Mouse (Mus musculus) hindbrain, embryonic 11.5 days (tissue): ENCODE measurements at regions not wholly inside any gene's neighbourhood (a gene's known extent, or its start where the extent isn't known, plus 50 kb on each side); places are given as distances from the start of the nearest gene placed in this dataset.

Source experiments
- ATAC-seq: fragments of 200-750 bp; cut with Nextera tagmentation; 2 replicates; pipeline ENCODE4 v1.8.0; 2017; ENCODE audit warnings: mild to moderate bottlenecking, moderate TSS enrichment, moderate library complexity; ENCODE audit not compliant: low FRiP score
- DNase-seq: peaks from one replicate; pipeline ENCODE4 v3.0.0-alpha.2; 2015; ENCODE audit warnings: low spot score
- H3K27ac ChIP-seq: fragments of 300-500 bp; sonication (generic); 2 replicates; pipeline ENCODE4 v1.5.1; 2014; ENCODE audit warnings: mild to moderate bottlenecking, low read depth, low read length
- H3K27me3 ChIP-seq: fragments of 300-500 bp; sonication (generic); 2 replicates; pipeline ENCODE4 v1.6.1; 2014; ENCODE audit warnings: mild to moderate bottlenecking, low read length, moderate library complexity, mixed read lengths; ENCODE audit not compliant: control insufficient read depth, insufficient read depth
- H3K36me3 ChIP-seq: fragments of 300-500 bp; sonication (generic); 2 replicates; pipeline ENCODE4 v1.6.1; 2014; ENCODE audit warnings: mild to moderate bottlenecking, low read length, moderate library complexity, mixed read lengths; ENCODE audit not compliant: control insufficient read depth, insufficient read depth
- H3K4me1 ChIP-seq: fragments of 300-500 bp; sonication (generic); replicated peaks from 2 replicates; pipeline ENCODE4 v1.6.1; 2014; ENCODE audit warnings: low read length, mixed read lengths; ENCODE audit not compliant: control insufficient read depth, insufficient read depth
- H3K4me2 ChIP-seq: fragments of 300-500 bp; sonication (generic); replicated peaks from 2 replicates; pipeline ENCODE4 v1.6.1; 2014; ENCODE audit warnings: mild to moderate bottlenecking, low read depth, low read length
- H3K4me3 ChIP-seq: fragments of 300-500 bp; sonication (generic); 2 replicates; pipeline ENCODE4 v1.5.1; 2014; ENCODE audit warnings: low read depth, low read length
- H3K9ac ChIP-seq: fragments of 300-500 bp; sonication (generic); 2 replicates; pipeline ENCODE4 v1.6.1; 2014; ENCODE audit warnings: low read depth, low read length
- H3K9me3 ChIP-seq: fragments of 300-500 bp; sonication (generic); 2 replicates; pipeline ENCODE4 v1.6.1; 2016; ENCODE audit warnings: low read length; ENCODE audit not compliant: control insufficient read depth
- WGBS: fragments of 180-500 bp; shearing (Covaris S2); extraction: QIAGEN DNeasy Blood & Tissue Kit; methylation state at CpG from one replicate; pipeline ENCODE4 v1.1.7; 2014; 5-methylcytosine and 5-hydroxymethylcytosine counted together

GRCm38 (mm10) chr3:61605469-61605868, 239.7 kb upstream of the B430305J03Rik start:
- no peaks in the 10 kb centered on the region for H3K36me3 ChIP-seq
- no peak overlapping the region for H3K4me3 ChIP-seq
- no peak overlapping the region for H3K9ac ChIP-seq
- no peak for ATAC-seq
- H3K4me2 ChIP-seq, result no peak overlapping the region
- DNase-seq, result no peak
- no peaks in the 10 kb centered on the region for H3K4me1 ChIP-seq
- H3K27ac ChIP-seq, result no peak overlapping the region
- WGBS, result 83% methylated on average over 4 of the region's 4 CpGs
- H3K27me3 ChIP-seq, result no peaks in the 10 kb centered on the region
- no peaks in the 10 kb centered on the region for H3K9me3 ChIP-seq

- WGBS, result 91% methylated on average over 2 of the region's 2 CpGs
- no peak for ATAC-seq
- no peak for DNase-seq
- H3K36me3 ChIP-seq, result no peaks in the 10 kb centered on the region
- no peaks in the 10 kb centered on the region for H3K9me3 ChIP-seq
- H3K4me2 ChIP-seq, result no peak overlapping the region
- H3K4me1 ChIP-seq, result no peaks in the 10 kb centered on the region
- H3K9ac ChIP-seq, result no peak overlapping the region
- H3K27ac ChIP-seq, result no peak overlapping the region
- no peaks in the 10 kb centered on the region for H3K27me3 ChIP-seq
- no peak overlapping the region for H3K4me3 ChIP-seq
These were observed 237.1 kb upstream of the B430305J03Rik start for GRCm38 (mm10) chr3:61602891-61603290.

DNA sequence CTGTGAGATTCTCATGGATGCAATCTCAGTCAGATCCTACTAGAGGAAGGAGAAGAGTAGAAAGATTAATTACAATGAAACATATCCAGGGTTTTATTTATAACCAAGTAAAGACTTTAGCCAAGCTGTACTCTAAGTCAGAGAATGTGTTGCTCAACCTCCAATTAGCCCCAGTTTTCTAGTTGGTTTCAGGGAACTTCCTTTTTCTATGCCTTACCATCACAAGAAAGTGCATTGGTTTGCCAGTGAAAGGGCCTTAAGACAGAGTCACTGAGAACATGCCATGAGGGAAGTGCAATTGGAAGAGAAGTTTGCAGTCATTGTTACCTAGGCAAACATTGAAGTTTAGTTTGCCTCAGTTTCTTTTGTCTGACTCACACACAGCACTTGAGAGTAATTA, 229.8 kb upstream of the B430305J03Rik start:
- no peak overlapping the region for H3K4me2 ChIP-seq
- H3K36me3 ChIP-seq, result no peaks in the 10 kb centered on the region
- no peaks in the 10 kb centered on the region for H3K9me3 ChIP-seq
- DNase-seq (no peak), ATAC-seq (no peak)
- no peak overlapping the region for H3K9ac ChIP-seq
- no peaks in the 10 kb centered on the region for H3K27me3 ChIP-seq
- no peaks in the 10 kb centered on the region for H3K4me1 ChIP-seq
- no peak overlapping the region for H3K27ac ChIP-seq
- no peak overlapping the region for H3K4me3 ChIP-seq

DNA sequence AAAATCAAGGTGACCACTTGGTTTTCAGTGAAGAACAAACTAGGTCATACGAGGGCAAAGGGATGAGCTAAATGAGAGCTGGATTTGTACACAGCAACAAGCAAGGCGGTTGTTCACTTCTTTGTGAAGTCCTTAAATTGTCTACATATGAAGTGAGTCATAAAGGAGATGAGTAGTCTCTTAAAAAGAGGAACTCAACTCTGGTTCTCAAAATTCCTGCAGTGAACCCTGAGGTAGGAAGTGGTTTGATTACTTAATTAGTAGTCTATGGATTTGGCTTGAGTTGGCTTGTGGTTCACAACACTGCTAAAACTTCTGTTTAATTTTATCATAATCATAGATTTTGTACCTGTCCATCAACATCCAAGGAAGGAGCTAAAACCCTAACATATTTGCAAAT, 226.6 kb upstream of the B430305J03Rik start:
- ATAC-seq, result no peak
- Histone ChIP-seq H3K36me3 (no peaks in the 10 kb centered on the region), H3K27me3 (no peaks in the 10 kb centered on the region), H3K4me2 (no peak overlapping the region), H3K27ac (no peak overlapping the region), H3K9me3 (no peaks in the 10 kb centered on the region), H3K4me3 (no peak overlapping the region), H3K9ac (no peak overlapping the region), H3K4me1 (no peaks in the 10 kb centered on the region)
- 83% methylated on average over 2 of the region's 2 CpGs for WGBS
- no peak for DNase-seq

DNA sequence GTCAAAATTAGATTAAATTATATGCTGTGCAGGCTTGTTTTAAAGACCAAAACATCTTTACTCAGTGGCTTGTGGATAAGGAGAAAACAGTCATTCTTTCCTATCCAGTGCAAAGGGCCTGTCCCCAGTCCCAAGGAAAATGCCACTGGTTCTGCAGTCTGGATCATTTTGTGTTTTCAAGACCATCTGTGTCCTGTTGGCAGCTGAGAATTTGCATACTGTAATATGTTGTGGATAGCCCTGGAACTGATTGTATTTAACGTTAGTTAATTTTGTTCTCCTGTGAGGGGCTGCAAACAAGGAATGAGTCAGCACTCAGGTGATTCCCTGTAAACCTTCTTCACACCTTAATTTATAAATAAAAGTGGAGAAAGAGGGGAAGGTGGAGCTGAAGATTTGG, 217.9 kb upstream of the B430305J03Rik start:
- Histone ChIP-seq H3K27me3 (no peaks in the 10 kb centered on the region), H3K9me3 (no peaks in the 10 kb centered on the region), H3K4me1 (no peaks in the 10 kb centered on the region), H3K4me3 (no peak overlapping the region), H3K27ac (no peak overlapping the region), H3K36me3 (no peaks in the 10 kb centered on the region), H3K4me2 (no peak overlapping the region), H3K9ac (no peak overlapping the region)
- DNase-seq (no peak), ATAC-seq (no peak)
- 86% methylated on average over 1 of the region's 1 CpGs for WGBS

DNA sequence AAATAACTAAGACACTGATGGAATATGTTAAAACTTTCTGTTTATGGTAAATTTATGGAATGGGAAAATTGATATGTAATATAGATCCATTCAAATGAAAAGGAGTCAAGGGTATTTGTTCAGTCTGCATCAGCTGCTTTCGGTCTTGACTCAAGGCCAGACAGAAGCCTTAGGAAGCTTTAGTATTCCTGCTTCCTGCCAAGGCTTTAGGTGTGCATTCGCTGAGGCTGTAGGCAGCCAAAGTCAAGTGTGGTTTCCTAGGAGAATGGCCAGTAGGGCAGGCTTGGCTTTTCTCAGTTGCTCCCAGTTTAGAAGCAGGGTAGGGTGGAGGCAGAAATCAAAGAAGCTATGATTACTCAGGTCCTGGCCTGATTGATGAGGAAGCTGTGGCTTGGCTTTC, 217.2 kb upstream of the B430305J03Rik start:
- Histone ChIP-seq H3K9me3 (no peaks in the 10 kb centered on the region), H3K36me3 (no peaks in the 10 kb centered on the region), H3K4me2 (no peak overlapping the region), H3K4me1 (no peaks in the 10 kb centered on the region), H3K27ac (no peak overlapping the region), H3K4me3 (no peak overlapping the region), H3K27me3 (no peaks in the 10 kb centered on the region), H3K9ac (no peak overlapping the region)
- DNase-seq, result no peak
- WGBS, result 89% methylated on average over 2 of the region's 2 CpGs
- no peak for ATAC-seq

DNA sequence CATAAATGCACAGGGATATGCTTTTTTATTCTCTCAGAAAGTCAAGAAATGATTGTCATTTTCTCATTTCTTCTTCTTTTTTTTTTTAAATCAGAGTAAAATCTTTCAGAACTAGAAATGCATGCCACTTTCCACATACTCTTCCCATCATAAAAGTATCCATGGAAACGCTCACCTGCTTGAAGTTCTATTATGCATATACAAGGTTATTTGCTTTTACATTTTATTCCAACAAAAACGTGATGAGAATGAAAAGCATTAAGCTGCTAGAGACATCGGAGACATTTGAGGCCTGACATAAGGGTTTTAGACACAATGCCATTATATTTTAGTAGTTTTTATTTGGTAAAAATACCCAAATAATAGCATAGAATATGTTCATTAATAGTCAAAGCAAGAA, 214.5 kb upstream of the B430305J03Rik start:
- DNase-seq (no peak), ATAC-seq (no peak)
- no peaks in the 10 kb centered on the region for H3K36me3 ChIP-seq
- 82% methylated on average over 3 of the region's 3 CpGs for WGBS
- H3K9me3 ChIP-seq, result no peaks in the 10 kb centered on the region
- no peak overlapping the region for H3K9ac ChIP-seq
- H3K4me1 ChIP-seq, result no peaks in the 10 kb centered on the region
- H3K27me3 ChIP-seq, result no peaks in the 10 kb centered on the region
- no peak overlapping the region for H3K27ac ChIP-seq
- no peak overlapping the region for H3K4me3 ChIP-seq
- no peak overlapping the region for H3K4me2 ChIP-seq

GRCm38 (mm10) chr3:61537113-61537512, 171.4 kb upstream of the B430305J03Rik start:
- WGBS, result 56% methylated on average over 1 of the region's 1 CpGs
- no peak for DNase-seq
- H3K9me3 ChIP-seq, result no peaks in the 10 kb centered on the region
- no peak overlapping the region for H3K9ac ChIP-seq
- H3K4me3 ChIP-seq, result no peak overlapping the region
- no peaks in the 10 kb centered on the region for H3K4me1 ChIP-seq
- no peak for ATAC-seq
- no peak overlapping the region for H3K4me2 ChIP-seq
- H3K27ac ChIP-seq, result no peak overlapping the region
- no peaks in the 10 kb centered on the region for H3K27me3 ChIP-seq
- no peaks in the 10 kb centered on the region for H3K36me3 ChIP-seq

- no peaks in the 10 kb centered on the region for H3K36me3 ChIP-seq
- H3K27me3 ChIP-seq, result no peaks in the 10 kb centered on the region
- no peaks in the 10 kb centered on the region for H3K9me3 ChIP-seq
- DNase-seq (no peak), ATAC-seq (no peak)
- no peak overlapping the region for H3K27ac ChIP-seq
- no peak overlapping the region for H3K4me2 ChIP-seq
- no peak overlapping the region for H3K9ac ChIP-seq
- no peaks in the 10 kb centered on the region for H3K4me1 ChIP-seq
- WGBS, result 66% methylated on average over 2 of the region's 2 CpGs
- H3K4me3 ChIP-seq, result no peak overlapping the region
These were observed 170.0 kb upstream of the B430305J03Rik start for GRCm38 (mm10) chr3:61535751-61536150.
